Mouse (Mus musculus) intestine, postnatal 0 days (tissue): ENCODE results near the gene Trim69. TPM values are rescaled to one million over a fixed set of nuclear protein-coding genes. Genes with fewer than 3 reads are reported as not detected.

Experiments
- ATAC-seq: fragments of 200-750 bp; cut with Nextera tagmentation; 2 replicates; pipeline ENCODE4 v1.8.0; 2017; ENCODE audit warnings: mild to moderate bottlenecking, moderate TSS enrichment, moderate library complexity
- H3K27ac ChIP-seq: fragments of 300-500 bp; sonication (generic); 2 replicates; pipeline ENCODE4 v1.5.1; 2014; ENCODE audit warnings: mild to moderate bottlenecking, low read depth, low read length, moderate library complexity
- H3K27me3 ChIP-seq: fragments of 300-500 bp; sonication (generic); replicated peaks from 2 replicates; pipeline ENCODE4 v1.6.1; 2014; ENCODE audit warnings: low read length, mixed read lengths; ENCODE audit not compliant: control insufficient read depth, insufficient read depth
- H3K36me3 ChIP-seq: fragments of 300-500 bp; sonication (generic); 2 replicates; pipeline ENCODE4 v1.6.1; 2014; ENCODE audit warnings: mild to moderate bottlenecking, moderate library complexity; ENCODE audit not compliant: control insufficient read depth, insufficient read depth
- H3K4me1 ChIP-seq: fragments of 300-500 bp; sonication (generic); replicated peaks from 2 replicates; pipeline ENCODE4 v1.6.1; 2014; ENCODE audit warnings: antibody characterized with exemption, low read length, mixed read lengths; ENCODE audit not compliant: control insufficient read depth, insufficient read depth
- H3K4me2 ChIP-seq: fragments of 300-500 bp; sonication (generic); replicated peaks from 2 replicates; pipeline ENCODE4 v1.6.1; 2014; ENCODE audit warnings: low read depth, mild to moderate bottlenecking, moderate library complexity
- H3K4me3 ChIP-seq: fragments of 300-500 bp; sonication (generic); 2 replicates; pipeline ENCODE4 v1.5.1; 2014; ENCODE audit warnings: low read depth, low read length
- H3K9ac ChIP-seq: fragments of 300-500 bp; sonication (generic); 2 replicates; pipeline ENCODE4 v1.6.1; 2014; ENCODE audit warnings: mild to moderate bottlenecking, low read depth, low read length
- H3K9me3 ChIP-seq: fragments of 300-500 bp; sonication (generic); 2 replicates; pipeline ENCODE4 v1.6.1; 2016; ENCODE audit warnings: mixed run types; ENCODE audit not compliant: control insufficient read depth
- CTCF ChIP-seq: sonication (generic); IDR thresholded peaks from 2 replicates; pipeline ENCODE4 v1.5.1; 2016; ENCODE audit warnings: low read depth, mild to moderate bottlenecking, control low read depth, antibody characterized with exemption, moderate library complexity
- polyA plus RNA-seq: library from polyadenylated mRNA; unstranded; fragments of >200 nt; fragmentation: Nextera tagmentation; extraction: Ambion mirVana; gene quantifications from 2 replicates; pipeline ENCODE4 v1.2.1, GENCODE M21; 2015

Gene Trim69
- polyA plus RNA-seq, 1 experiment from 2014 or later = 0.10 TPM

DNA sequence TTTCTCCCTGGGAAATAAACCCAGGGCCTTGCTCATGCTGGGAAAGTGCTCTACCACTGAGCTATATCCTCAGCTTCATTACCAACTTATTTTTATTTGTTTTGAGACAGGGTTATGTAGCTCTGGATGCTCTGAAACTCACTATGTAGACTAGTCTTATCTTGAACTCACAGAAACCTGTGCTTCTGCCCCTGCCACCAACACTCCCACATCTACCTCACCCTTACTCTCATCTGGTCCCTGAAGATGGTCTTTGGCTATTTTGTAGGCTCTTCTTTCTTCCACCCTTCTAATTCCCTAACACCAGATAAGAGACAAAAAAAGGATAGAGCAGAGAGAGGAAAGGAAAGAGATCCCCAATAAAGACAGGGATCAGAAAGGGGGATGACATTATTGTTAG lies 63.2 kb downstream of the Trim69 start:
- no peak for TF ChIP-seq CTCF
- Histone ChIP-seq H3K9me3 (no peaks in the 10 kb centered on the region), H3K4me2 (no peak overlapping the region), H3K36me3 (no peaks in the 10 kb centered on the region), H3K4me3 (no peak overlapping the region), H3K9ac (no peak overlapping the region), H3K27me3 (no peaks in the 10 kb centered on the region), H3K27ac (no peak overlapping the region), H3K4me1 (no peaks in the 10 kb centered on the region)
- no peak for ATAC-seq

Other genes with a start within 250 kb of the Trim69 start
- gene Ctdspl2, start 204.7 kb upstream of the Trim69 start, polyA plus RNA-seq = 16.8 and 19.0 TPM in 2 replicates
- 0.07 TPM in 1 of 2 replicates, not detected in the other for gene Mageb3, start 204.6 kb upstream of the Trim69 start, polyA plus RNA-seq
- 7.8 and 7.9 TPM in 2 replicates for gene Eif3j1, start 132.2 kb upstream of the Trim69 start, polyA plus RNA-seq
- gene Spg11, start 42.3 kb upstream of the Trim69 start, polyA plus RNA-seq = 3.7 and 3.8 TPM in 2 replicates
- 2,008 and 2,179 TPM in 2 replicates for gene B2m, start 13.0 kb upstream of the Trim69 start, polyA plus RNA-seq
- 0.04 and 0.05 TPM in 2 replicates for gene Patl2, start 25.5 kb downstream of the Trim69 start, polyA plus RNA-seq
- not detected in 2 replicates for gene Terb2, start 25.6 kb downstream of the Trim69 start, polyA plus RNA-seq
- gene Sord, start 74.0 kb downstream of the Trim69 start, polyA plus RNA-seq = 136 and 172 TPM in 2 replicates
- 0.17 and 0.38 TPM in 2 replicates for gene Duox2, start 137.7 kb downstream of the Trim69 start, polyA plus RNA-seq
- gene Duoxa2, start 138.2 kb downstream of the Trim69 start, polyA plus RNA-seq = 0.83 and 1.5 TPM in 2 replicates
- gene Duoxa1, start 153.0 kb downstream of the Trim69 start, polyA plus RNA-seq = not detected in 2 replicates
- gene Duox1, start 155.0 kb downstream of the Trim69 start, polyA plus RNA-seq = 0.07 TPM in 1 of 2 replicates, not detected in the other
- 1.8 and 2.0 TPM in 2 replicates for gene Shf, start 208.5 kb downstream of the Trim69 start, polyA plus RNA-seq